Mouse (Mus musculus): ENCODE data around the gene Sympk.

Sympk gene

DNA sequence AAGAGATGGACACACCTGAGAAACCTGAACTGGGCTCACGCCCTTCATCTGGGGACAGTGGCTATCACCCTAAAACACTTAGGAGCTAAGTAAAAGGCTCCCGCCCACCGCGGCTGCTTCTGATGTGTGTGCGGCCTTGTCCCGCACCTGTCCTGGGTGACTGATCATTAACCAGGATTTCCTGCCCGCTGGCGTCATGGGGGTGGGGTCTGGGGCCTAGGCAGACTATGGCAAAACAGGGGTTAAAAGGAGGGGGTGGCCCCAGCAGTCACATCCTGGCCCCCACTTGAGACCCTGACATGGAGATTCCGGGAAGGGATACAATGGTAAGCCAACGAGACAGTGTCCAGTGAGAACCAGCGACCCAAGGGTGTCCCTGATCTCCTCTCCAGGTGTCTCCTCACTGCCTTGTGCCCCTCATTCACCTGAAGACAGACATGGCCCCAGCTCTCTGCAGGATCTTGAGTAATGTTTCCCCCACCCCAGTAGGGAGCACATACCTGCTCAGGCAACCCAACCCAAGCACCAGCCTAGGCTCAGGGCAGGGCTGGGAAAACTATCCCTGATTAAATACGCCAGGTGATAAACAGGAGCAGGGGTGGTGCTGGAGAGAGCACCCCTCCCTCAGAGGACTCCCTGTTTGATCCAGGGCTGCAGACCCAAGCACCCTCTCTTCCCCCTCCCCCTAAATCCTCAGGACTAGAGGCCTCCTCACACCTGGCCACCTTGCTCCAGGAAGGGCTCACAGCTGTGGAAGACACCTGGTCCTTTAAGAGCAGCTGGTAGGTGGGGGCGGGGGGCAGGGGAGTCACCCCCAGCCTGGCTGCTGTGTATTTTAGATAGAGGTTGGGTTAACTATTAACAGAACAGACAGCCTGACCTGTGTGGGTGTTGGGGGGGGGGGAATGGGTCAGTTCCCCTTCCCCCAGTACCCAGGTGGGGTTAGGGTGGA lies 16.9 kb upstream of the Sympk start:
- no peak for DNase-seq (ENCODE audit: low spot score)

DNA sequence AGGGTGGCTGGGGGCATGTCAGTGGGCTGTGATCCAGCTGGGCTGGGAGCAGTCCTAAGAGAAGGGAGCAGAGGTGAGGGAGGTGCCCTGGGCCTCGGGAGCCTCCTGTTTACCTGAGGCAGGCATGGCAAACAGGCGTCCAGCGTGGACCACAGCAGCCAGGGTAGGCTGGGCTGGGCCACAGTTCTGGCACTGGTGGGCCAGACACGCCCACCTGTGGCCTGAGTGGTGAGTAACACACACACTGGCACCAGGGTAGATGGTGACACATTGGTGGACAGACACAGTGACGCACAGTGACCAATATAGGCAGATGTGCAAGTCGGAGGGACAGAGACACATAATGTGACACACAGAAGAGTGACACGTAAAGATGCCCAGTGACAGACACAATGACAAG lies 13.6 kb upstream of the Sympk start:
- no peak for DNase-seq (ENCODE audit: low spot score)

DNA sequence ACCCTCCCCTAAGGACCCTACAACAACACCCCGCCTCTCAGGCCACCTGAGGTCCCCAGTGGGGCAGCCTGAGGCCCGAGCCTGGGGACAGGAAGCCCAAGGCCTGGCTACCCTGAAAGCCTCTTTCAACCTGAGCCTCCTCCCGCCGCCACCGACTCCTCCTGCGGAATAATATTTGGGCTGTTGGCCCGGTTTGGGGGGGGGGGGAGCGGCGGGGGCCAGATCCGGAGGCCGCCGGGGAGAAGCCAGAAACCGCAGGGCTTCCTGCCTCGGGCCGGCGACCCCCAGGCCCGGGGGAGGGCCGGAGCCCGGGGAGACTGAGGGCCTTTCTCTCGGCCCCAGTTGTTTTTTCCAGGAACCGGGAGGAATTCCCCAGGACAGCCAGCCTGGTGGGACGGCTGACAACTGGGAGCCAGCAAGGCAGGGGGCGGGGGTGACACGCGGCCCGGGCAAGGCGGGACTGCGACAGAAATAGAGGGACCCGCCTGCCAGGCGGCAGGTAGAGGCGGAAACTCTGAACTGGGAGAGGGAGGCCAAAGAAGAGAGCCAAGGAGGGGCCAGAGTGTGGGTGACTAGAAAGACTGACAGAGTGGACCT lies 12.1 kb upstream of the Sympk start:
- peak; percentile 36 for DNase-seq (ENCODE audit: low spot score)

DNA sequence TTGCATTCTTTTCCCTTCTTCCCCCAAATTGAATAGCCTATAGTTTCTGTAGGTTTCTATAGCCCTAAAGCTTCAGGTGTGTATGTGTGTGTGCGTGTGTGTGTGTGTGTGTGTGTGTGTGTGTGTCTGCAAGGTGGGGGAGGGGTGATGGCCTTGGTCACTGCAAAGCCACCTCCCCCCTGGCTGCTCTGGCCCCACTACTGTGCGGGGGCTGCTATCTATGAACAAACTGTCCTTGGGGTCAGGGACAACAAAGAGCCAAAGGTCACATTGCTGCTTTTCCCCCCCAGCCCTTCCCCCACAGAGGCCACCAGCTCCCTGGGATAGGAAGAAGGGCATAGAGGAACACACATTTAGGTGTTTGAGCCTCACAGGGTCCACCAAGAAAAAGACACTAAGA lies 11.3 kb upstream of the Sympk start:
- DNase-seq (ENCODE audit: low spot score) = no peak

DNA sequence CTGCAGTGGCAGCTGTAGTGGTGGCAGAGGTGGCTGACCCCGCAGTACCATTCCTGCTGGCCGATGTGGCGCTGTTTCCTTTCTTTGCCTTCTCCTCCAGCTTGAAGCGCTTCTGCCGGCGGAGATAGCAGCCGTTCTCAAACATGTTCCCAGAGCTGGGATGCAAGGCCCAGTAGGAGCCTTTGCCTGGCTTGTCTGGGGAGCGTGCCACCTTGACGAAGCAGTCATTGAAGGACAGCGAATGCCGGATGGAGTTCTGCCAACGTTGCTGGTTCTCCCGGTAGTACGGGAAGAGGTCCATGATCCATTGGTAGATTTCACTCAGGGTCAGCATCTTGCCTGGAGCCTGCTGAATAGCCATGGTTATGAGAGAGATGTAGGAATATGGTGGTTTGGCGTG lies 9.7 kb upstream of the Sympk start:
- no peak for DNase-seq (ENCODE audit: low spot score)

DNA sequence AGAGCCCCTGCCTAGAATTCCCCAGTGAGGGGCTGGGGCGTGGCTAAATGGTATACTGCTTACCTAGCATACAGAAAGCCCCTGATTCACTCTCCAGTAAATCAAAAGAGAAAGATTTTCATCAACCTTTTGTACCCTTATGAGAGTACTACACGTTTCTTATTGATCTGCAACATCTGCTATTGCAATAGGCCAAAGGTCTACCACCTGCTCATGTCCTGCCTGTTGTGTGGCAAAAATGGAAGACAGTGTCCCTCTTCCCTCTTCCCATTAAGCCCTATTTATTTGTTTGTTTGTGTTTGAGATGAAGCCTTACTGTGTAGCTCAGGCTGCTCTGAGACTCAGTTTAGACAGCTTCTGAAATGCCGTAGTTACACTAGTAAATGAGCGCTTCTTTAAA lies 8.1 kb upstream of the Sympk start:
- no peak for DNase-seq (ENCODE audit: low spot score)

DNA sequence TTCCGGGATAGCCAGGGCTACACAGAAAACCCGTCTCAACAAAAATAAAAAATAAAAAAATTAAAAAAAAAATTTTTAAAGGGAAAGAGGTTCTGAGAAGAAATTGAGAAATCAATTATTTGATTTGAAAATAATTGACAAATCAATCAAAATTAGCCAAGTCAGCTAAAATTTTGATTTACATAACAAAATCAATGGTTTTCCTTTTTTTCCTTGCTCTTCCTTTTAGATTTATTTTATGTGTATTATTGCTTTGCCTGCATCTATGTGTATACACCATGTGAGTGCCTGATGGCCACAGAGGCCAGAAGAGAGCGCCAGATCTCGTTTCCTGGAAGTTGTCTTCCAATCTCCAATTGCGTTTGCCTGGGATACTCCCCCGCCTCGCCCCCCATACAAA lies 6.3 kb upstream of the Sympk start:
- DNase-seq (ENCODE audit: low spot score) = no peak

DNA sequence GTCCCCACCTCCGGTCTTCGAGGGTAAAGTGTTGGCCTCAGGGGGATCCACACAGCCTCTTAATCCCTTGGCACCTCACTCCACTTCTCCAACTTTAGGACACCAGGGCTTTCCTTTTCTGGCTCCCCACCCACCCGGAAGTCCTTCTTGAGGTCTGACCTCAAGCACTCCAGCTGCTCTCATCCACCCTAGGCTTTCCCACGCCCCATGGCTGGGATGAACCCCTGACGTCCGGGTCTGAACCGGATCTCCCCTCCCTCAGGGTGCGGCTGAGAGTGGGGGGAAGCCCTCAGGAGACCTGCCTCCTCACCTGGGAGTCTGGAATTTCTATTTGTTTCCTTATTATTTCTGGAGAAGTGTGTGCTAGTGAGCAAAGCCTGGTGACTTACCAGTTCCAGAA lies 3.1 kb upstream of the Sympk start:
- peak; percentile 17 for DNase-seq (ENCODE audit: low spot score)

DNA sequence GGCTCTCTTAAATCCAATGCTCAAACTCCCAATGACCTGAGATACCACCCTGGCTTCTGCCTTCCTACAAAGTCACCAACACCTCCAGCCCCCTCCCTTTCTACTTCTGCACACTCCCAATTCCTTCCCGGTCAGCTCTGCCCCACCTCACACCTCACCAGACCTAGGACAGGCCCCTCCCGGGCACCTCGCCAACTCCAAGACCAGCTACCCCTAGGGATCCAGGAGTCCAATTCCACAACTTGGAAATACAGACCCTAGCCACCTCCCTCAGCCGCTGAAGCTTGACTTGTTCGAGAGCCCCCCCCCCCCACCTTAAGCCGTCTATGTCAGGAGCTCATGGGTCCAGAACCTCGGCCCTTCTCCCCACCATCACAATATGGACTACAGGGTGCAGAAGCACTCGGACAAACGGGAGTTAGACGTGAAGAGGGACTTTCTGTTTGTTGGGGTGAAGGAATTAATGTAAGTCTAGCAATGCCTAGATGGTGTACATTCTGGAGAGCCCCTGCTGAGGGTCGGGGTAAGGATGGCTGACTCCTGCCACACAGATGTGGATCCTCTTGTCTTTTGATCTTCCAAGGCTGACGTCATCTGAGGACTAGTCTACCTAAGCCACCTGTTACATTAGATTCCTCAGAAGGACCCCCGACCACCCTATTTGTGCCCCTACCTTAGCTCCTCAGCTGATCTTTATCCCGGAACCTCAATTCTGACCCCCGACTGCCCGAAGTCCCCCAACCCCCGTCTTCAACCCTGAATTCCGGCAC lies 1.8 kb upstream of the Sympk start:
- no peak for DNase-seq (ENCODE audit: low spot score)

DNA sequence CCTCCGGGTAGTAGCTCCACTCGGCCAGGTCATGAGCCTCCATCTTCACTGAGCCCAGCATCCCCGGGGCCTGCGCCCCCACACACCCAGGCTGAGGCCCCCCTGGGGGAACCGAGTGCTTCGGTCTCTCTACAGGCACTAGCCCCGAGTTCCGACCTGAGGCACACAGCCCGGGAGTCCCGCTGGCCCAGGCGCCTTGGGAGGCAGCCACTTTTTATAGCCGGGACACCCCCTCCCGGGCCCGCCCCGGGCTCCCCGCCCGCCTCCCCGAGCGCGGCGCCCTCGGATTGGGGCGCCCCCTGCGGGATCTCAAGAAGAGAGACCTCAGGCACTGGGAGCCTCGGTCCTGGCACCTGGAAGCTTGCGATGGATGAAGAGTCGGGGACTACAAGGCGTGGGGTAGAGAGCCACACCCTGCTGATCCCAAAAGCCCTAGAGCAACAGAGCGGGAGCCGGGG lies 791 bp upstream of the Sympk start, which contains the start of gene Foxa3:
TSS of gene Foxa3 (minus strand) at position 182 of the 458 bp plus-strand sequence.
- DNase-seq (ENCODE audit: low spot score) = peak; percentile 35

DNA sequence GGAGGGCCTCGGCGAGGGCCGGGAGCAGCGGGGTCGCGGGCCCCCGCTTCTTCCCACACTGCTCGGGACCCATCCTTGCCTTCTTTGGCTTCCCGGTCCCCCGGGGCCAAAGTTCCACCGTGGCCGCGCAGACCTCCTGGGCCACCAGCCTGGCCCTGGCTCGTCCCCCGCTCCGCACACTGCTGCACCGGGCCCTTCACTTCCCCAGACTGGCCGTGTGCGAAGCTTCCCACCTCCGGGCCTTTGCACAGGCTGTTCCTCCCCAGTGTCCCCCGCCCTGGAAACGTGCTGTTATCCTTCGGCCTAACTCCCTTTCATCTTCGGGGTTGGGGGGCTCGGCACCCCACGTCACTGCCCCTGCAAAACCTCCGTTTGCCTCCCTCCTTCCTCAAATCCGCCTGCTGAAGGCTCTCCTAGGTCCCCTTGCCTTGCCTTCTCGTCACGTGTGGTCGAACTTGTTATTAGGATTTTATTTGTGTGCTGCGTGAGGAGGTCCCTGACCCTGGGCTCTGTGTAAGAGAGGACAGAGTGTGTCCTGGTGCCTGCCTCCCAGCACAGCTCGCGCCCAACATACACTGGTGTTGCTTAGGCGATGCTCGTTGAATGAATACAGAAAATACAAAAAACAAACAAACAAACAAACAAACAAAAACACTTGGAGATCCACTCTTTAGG lies 541 bp downstream of the Sympk start:
- DNase-seq (ENCODE audit: low spot score) = no peak

DNA sequence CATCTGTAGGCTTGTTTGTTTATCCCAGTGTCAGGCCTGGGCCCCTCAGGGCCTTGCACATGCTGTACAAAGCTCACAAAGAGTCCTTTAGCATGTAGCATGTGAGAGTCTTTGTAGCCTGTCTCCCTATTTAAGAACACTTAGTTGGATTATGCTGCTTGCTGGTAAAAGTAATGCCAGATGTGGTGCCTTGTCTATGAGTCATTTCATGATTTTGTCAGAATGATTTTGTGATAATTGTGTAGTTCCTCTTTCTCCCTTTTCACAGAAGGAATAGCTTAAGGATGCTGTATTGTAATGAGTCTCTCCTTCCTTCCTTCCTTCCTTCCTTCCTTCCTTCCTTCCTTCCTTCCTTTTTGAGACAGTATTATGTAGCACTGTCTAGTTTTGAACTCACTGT lies 3.9 kb downstream of the Sympk start:
- DNase-seq (ENCODE audit: low spot score) = no peak

DNA sequence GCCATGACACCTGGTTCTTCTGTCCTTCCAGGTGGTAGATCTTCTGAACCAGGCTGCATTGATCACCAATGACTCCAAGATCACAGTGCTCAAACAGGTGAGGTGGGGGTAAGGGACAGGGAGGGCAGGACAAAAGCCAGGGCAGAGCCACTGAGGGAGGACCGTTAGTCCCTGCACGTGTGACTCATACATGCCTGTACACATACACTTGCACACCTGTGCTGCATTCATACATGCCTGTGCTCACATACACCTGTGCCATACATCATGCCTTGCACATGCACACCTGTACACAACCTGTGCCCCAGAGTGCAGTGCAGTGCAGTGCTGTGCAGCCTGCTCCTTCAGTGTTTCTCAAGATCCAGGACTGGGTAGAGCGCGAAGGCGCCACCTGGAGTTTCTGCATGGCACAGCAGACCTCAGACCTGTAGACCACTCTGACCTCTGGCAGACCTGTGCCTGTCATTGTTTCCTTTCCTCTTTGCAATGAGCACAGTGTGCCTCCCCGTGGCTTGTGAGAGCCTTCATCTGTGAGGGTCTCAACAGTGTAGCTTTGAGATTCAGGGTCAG lies 5.0 kb downstream of the Sympk start:
- DNase-seq (ENCODE audit: low spot score) = peak; percentile 44

DNA sequence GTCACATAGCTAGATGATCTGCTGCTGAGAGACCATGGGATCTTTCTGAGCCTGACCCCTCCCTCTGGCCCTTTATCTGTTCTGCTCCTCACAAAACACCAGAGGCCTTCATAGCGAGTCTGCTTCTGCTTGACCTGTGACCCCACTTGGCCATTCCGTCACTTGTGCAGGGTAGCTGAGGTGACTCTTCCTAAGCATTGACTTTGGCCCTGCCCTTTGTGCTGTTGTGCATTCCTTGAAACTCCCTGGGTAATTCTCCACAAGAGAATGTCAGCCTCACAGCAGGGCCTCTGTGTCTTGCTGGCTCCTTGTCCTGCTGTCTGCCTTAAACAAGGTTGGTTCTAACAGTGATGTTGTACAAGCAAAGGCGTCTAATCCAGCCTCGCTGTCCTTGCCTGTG lies 7.5 kb downstream of the Sympk start:
- no peak for DNase-seq (ENCODE audit: low spot score)

DNA sequence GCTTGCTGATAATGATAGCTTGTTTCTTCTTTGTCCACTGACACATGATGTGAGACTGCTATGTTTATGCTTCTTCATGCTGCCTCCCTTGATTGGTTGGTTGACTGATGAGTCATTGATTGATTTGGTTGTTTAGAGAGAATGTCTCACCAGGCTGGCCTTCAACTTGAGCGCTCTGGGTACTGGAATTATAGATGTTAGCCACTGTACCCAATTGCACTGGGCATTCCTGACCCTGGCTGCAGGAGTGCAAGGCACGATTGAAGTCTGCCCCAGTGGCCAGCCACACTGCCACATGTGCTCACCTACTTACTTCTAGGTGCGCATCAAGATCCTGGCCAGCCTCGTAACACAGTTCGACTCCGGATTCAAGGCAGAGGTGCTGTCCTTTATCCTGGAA lies 20.4 kb downstream of the Sympk start:
- DNase-seq (ENCODE audit: low spot score) = no peak

DNA sequence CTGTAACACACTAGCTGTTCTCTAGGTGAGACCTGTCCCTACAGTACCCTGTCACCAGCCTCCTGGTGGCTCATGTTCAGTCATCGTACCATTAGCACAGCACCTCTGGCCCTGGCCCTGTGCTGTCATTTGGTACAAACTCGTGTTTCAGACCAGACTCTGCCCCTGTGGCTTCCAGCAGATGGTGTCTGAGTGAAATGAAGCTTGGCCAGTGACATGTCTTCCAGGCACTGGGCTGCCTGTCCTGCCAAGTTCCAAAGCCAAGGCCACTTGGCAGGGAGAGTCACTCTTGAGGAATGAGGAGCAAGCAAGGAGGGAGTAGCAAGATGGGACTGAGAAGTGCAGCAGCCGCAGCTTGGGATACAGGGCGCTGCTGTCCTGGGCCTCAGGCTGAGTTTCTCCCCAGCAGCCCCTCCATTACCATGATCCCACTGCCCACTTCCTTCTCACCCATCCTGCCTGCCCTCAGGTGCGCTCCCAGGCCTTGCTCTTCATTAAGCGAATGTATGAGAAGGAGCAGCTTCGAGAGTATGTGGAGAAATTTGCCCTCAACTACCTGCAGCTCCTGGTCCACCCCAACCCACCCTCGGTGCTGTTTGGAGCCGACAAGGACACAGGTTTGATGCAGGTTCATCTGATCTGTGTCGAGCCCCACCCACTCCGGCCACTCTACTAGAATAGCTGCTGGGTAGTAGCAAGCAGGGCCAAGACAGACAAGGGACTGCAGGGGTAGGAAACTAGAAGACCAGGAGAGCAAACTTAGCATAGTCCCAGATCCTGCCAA lies 22.3 kb downstream of the Sympk start:
- no peak for DNase-seq (ENCODE audit: low spot score)

DNA sequence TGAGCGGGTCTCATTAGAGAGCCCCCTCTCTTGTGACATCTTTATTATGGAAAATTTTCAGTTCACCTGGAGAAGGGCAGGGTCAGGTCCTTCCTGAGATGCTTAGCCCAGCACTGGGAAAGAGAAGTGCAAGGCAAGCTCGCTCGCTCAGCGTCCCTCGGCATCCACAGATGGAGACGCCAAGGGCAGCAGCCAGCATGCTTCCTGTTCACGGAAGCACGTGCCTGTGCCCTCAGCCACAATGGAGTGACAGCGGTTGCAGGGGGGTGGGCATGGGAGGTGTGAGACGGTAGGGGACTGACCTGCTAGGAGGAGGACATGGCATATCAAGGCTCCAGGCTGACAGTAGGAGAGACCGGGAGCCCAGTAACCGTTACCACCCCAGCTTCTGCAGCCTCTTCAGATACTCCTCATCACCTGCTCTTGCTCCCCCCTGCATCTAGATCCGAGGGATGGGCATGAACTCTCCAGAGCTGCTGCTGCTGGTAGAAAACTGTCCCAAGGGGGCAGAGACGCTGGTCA lies 23.9 kb downstream of the Sympk start:
- DNase-seq (ENCODE audit: low spot score) = no peak

DNA sequence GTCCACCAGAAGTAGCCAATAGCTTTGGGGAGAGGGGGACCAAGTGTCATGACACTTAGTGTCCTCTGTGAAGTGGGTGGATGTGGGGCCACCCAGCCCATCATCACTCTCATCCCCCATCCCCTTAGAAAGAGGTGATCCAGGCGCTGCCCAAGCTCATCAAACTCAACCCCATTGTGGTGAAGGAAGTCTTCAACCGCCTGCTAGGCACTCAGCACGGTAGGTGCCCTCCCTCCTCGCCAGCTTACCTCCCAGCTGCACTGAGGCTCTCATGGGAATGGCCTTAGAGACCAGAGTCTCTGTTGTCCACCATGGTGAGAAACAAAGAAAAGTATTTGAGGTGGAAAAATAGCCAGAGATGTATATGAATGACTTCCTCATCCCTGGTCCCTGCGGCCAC lies 25.1 kb downstream of the Sympk start:
- no peak for DNase-seq (ENCODE audit: low spot score)

DNA sequence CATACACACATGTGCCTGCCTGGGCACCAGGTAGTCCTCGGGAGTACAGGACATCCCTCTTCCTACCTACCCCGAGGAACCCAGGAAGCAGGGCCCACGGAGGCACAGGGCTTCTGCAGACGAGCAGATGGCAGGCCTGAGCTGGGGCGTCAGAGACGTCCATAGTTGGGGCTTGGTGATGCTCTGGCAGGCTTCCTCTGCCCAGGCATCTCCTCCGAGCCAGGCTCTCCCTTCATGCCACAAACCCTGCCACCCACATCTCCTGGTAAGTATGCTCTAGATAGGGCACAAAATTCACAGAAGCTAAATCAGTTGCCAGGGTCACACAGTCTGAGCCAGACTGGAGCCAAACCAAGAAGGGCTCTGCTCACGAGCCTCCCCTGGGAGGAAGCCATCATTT lies 26.0 kb downstream of the Sympk start:
- no peak for DNase-seq (ENCODE audit: low spot score)

DNA sequence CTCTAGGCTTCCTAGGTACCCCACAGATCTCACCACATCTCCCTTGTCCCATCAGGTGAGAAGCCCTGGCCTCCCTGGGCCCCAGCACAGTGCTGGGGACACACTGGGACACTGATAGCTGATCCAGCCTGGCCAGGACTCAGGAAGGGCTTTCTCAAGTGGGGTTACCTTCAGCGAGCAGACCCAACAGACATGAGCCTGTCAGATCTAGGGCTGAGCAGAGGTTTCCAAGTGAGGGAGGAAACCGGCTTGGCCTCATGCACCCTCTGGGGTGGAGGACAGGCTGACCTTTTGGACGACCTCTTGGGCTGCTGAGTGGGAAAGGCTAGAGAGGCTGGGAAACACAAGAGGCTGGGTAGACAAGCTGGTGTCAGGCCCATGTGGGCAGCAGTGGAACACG lies 27.0 kb downstream of the Sympk start:
- DNase-seq (ENCODE audit: low spot score) = no peak

Data from lung, postnatal 25 days (tissue).